Mouse (Mus musculus) hindbrain, embryonic 14.5 days (tissue): ENCODE results near the gene H2-DMb2. TPM values are rescaled to one million over a fixed set of nuclear protein-coding genes. Genes with fewer than 3 reads are reported as not detected.

ENCODE experiments used
- ATAC-seq: fragments of 200-750 bp; cut with Nextera tagmentation; 2 replicates; pipeline ENCODE4 v1.8.0; 2017; ENCODE audit warnings: moderate number of reproducible peaks, mild to moderate bottlenecking, moderate TSS enrichment, moderate library complexity; ENCODE audit not compliant: low FRiP score
- DNase-seq: peaks from one replicate; pipeline ENCODE4 v3.0.0-alpha.2; 2015; ENCODE audit warnings: low spot score
- H3K27ac ChIP-seq: fragments of 300-500 bp; sonication (generic); 2 replicates; pipeline ENCODE4 v1.5.1; 2014; ENCODE audit warnings: mild to moderate bottlenecking, moderate library complexity
- H3K27me3 ChIP-seq: fragments of 300-500 bp; sonication (generic); 2 replicates; pipeline ENCODE4 v1.6.1; 2014; ENCODE audit warnings: mild to moderate bottlenecking, low read length, mixed read lengths; ENCODE audit not compliant: control insufficient read depth, insufficient read depth
- H3K36me3 ChIP-seq: fragments of 300-500 bp; sonication (generic); replicated peaks from 2 replicates; pipeline ENCODE4 v1.6.1; 2014; ENCODE audit not compliant: control insufficient read depth, insufficient read depth
- H3K4me1 ChIP-seq: fragments of 300-500 bp; sonication (generic); replicated peaks from 2 replicates; pipeline ENCODE4 v1.6.1; 2014; ENCODE audit warnings: antibody characterized with exemption, low read length, mixed read lengths; ENCODE audit not compliant: control insufficient read depth, insufficient read depth
- H3K4me2 ChIP-seq: fragments of 300-500 bp; sonication (generic); replicated peaks from 2 replicates; pipeline ENCODE4 v1.6.1; 2014; ENCODE audit warnings: mild to moderate bottlenecking, moderate library complexity
- H3K4me3 ChIP-seq: fragments of 300-500 bp; sonication (generic); replicated peaks from 2 replicates; pipeline ENCODE4 v1.5.1; 2014; ENCODE audit warnings: mild to moderate bottlenecking, low read length
- H3K9ac ChIP-seq: fragments of 300-500 bp; sonication (generic); 2 replicates; pipeline ENCODE4 v1.6.1; 2014
- H3K9me3 ChIP-seq: fragments of 300-500 bp; sonication (generic); 2 replicates; pipeline ENCODE4 v1.6.1; 2016; ENCODE audit warnings: low read length; ENCODE audit not compliant: control insufficient read depth
- WGBS: fragments of 180-500 bp; shearing (Covaris S2); extraction: QIAGEN DNeasy Blood & Tissue Kit; methylation state at CpG from one replicate; pipeline ENCODE4 v1.1.7; 2014; 5-methylcytosine and 5-hydroxymethylcytosine counted together
- polyA plus RNA-seq: library from polyadenylated mRNA; unstranded; fragments of >200 nt; fragmentation: Nextera tagmentation; extraction: Ambion mirVana; gene quantifications from 2 replicates; pipeline ENCODE4 v1.2.1, GENCODE M21; 2014

Gene H2-DMb2
- polyA plus RNA-seq = 0.16 TPM in 1 of 2 replicates, not detected in the other

DNA sequence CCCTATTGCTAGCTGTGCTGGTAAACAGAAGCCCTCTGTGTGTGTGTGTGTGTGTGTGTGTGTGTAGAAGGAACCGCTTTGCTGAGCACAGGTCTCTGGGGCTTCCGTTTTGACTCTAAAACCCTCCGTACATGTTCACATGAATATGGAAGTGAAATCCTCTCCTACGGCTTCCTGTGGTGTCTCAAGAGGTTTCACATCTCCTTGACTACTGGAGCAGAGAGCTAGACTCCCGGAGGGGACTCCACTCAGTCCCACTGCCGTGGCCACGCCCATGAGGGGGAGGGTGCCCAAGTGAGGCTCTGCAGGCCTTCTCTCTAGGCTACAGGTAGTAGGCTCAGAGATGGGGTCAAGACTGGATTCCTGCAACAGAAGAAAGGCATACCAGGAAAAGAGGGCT lies at the start of gene H2-DMb2:
Gene H2-DMb2 (plus strand): TSS at position 275 of the 400 bp plus-strand sequence.
- Histone ChIP-seq H3K27ac (no peak within 1 kb of the TSS), H3K9me3 (no peaks in the 10 kb centered on the region), H3K4me2 (no peak within 1 kb of the TSS), H3K4me1 (peaks cover 10% of the 10 kb centered on the region; the same call in 1 of the 2 replicates), H3K27me3 (peaks cover 35% of the 10 kb centered on the region), H3K4me3 (no peak within 1 kb of the TSS), H3K9ac (no peak within 1 kb of the TSS), H3K36me3 (no peaks in the 10 kb centered on the region)
- DNase-seq (no peak), ATAC-seq (no peak)
- whole genome bisulfite sequencing = 23% methylated on average over 7 of the region's 7 CpGs

DNA sequence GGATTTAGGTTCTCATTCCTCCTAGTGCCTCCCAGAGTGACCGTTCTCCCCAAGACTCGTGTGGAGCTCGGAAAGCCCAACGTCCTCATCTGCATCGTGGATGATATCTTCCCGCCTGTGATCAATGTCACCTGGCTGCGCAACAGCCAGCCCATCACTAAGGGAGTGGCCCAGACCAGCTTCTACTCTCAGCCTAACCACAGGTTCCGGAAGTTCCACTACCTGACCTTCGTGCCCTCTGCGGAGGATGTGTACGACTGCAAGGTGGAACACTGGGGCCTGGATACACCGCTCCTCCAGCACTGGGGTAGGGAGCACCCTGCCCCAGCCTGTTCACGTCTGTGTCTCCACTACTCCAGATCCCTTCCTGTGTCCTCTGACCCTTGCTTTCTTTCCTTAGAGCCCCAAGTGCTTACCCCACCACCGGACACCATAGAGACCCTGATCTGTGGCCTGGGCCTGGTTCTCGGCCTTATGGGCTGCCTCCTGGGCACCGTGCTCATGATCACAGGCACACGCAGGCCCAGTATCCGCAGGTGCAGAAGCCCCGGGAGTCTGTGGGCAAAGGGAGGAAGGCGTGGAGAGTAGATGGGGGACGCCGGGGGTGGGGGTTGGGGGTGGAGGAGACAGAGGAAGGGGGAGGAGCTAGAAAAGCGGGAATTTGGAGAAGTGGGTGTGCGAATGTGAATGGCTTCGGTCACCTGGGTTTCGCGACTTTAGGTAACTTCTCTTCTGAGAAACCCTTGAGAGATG lies 48.6 kb upstream of the H2-DMb2 start:
- WGBS = 87% methylated on average over 27 of the region's 27 CpGs
- H3K27ac ChIP-seq = no peak overlapping the region
- H3K9ac ChIP-seq = no peak overlapping the region
- no peaks in the 10 kb centered on the region for H3K27me3 ChIP-seq
- no peaks in the 10 kb centered on the region for H3K36me3 ChIP-seq
- no peak overlapping the region for H3K4me3 ChIP-seq
- H3K9me3 ChIP-seq = no peaks in the 10 kb centered on the region
- ATAC-seq (no peak), DNase-seq (no peak)
- H3K4me2 ChIP-seq = no peak overlapping the region
- no peaks in the 10 kb centered on the region for H3K4me1 ChIP-seq

DNA sequence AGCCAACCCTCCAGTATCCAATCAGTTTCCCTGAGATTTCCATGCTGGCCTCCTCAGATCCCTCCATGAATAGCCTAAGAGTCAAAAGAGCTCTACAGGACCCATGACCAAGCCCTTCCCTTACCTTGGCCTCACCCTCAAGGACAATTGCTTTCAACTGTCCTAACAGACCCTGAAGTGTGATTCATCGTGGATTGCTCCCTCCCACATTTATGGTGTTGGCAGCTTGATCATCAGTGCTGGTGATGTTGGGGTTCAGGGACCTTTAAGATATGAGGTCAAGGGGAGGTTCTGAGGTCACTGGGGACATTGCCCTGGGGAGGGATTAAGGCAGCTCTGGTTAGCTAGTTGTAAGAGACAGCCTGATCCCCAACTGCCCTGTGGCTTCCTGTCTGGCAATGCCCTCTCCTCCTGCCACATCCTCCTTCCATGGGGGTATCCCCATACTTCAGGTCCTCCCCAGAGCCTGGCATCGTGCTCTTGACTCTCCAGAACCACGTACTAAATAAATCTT lies 46.6 kb upstream of the H2-DMb2 start:
- no peaks in the 10 kb centered on the region for H3K9me3 ChIP-seq
- 77% methylated on average over 3 of the region's 3 CpGs for WGBS
- H3K27me3 ChIP-seq = no peaks in the 10 kb centered on the region
- H3K4me2 ChIP-seq = no peak overlapping the region
- DNase-seq (no peak), ATAC-seq (no peak)
- H3K9ac ChIP-seq = no peak overlapping the region
- no peak overlapping the region for H3K4me3 ChIP-seq
- H3K36me3 ChIP-seq = no peaks in the 10 kb centered on the region
- no peaks in the 10 kb centered on the region for H3K4me1 ChIP-seq
- no peak overlapping the region for H3K27ac ChIP-seq

DNA sequence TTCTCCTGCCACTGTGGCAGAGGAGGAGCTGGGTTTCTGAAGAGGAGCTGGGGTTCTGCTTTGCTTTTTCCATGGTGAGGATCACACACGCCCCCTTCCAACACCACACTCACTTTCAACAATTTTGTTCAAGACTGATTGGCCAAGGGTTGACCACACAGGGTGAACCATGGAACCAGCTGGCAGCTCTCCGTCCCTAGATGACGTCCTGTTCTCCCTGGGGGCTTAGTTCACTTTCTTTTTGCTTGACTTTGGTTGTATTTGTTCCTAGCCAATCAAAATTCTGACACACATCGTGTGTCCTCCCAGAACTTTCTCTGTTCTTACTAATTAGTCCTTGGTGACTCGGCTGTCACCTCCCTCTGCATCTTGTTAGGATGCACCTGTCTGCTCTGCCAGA lies 45.8 kb upstream of the H2-DMb2 start:
- Histone ChIP-seq H3K4me2 (no peak overlapping the region), H3K9ac (no peak overlapping the region), H3K4me3 (no peak overlapping the region), H3K27ac (no peak overlapping the region), H3K9me3 (no peaks in the 10 kb centered on the region), H3K36me3 (no peaks in the 10 kb centered on the region), H3K27me3 (no peaks in the 10 kb centered on the region), H3K4me1 (no peaks in the 10 kb centered on the region)
- 70% methylated on average over 5 of the region's 5 CpGs for WGBS
- DNase-seq (no peak), ATAC-seq (no peak)

DNA sequence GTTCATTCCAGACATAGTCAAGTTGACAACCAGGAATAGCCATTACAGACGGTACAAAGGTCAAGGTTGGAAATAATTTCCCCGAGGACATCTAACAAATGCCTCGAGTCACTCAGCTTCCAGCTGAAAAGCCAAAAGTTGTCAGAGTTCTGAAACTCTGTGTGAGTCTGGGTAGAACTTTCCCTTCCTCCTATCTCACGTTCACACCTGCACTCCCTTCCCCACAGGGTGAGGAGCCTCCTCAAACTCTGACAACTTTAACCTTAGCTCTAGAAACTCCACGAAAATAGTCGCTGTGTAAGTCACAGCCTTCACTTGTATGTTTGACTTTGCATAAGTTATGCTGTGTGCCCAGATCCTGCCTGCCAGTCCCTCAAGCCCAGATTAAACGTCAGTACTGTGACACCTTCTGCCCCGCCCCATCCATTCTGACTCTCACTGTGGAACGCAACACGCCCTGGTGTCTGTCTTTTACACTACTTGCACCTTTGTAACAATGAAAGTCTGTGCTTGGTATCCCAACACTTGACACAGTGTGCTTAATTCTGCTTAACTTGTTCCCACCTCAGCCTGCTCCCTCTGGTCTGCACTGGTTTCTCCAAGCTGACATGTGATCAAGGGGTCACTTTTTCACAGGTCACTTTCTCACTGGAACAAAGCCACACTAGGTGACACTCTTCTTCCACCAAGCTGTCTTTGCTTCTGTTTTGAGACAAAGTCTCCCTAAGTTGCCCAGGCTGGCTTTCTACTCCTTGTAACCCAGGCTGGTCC lies 44.2 kb upstream of the H2-DMb2 start:
- DNase-seq = no peak
- Histone ChIP-seq H3K9me3 (no peaks in the 10 kb centered on the region), H3K4me2 (no peak overlapping the region), H3K9ac (no peak overlapping the region), H3K27ac (no peak overlapping the region), H3K4me1 (no peaks in the 10 kb centered on the region), H3K4me3 (no peak overlapping the region), H3K36me3 (no peaks in the 10 kb centered on the region), H3K27me3 (no peaks in the 10 kb centered on the region)
- no peak for ATAC-seq
- 63% methylated on average over 10 of the region's 10 CpGs for WGBS

DNA sequence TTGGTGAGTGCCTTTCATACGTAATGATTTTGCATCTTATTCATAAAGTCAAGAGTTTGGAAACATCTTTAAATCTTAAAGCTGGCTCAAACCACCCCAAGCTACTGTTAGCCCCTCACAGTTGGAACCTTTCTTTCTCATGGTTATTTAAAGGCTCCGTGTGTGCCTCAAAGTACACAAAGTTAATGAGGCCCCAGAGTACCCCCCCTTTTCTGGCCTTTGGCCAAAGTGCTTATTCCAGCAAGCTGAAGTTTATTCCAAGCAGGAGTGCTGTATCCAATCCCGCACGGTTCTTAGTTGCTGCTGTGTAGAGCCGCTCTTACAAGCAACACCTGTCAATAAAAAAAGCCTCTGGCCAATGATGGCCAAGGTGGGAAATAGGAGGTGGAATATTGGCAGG lies 43.6 kb upstream of the H2-DMb2 start:
- H3K9ac ChIP-seq = no peak overlapping the region
- H3K36me3 ChIP-seq = no peaks in the 10 kb centered on the region
- H3K4me3 ChIP-seq = no peak overlapping the region
- no peaks in the 10 kb centered on the region for H3K27me3 ChIP-seq
- H3K9me3 ChIP-seq = no peaks in the 10 kb centered on the region
- no peaks in the 10 kb centered on the region for H3K4me1 ChIP-seq
- 62% methylated on average over 5 of the region's 5 CpGs for WGBS
- ATAC-seq = no peak
- no peak overlapping the region for H3K4me2 ChIP-seq
- H3K27ac ChIP-seq = no peak overlapping the region
- no peak for DNase-seq

DNA sequence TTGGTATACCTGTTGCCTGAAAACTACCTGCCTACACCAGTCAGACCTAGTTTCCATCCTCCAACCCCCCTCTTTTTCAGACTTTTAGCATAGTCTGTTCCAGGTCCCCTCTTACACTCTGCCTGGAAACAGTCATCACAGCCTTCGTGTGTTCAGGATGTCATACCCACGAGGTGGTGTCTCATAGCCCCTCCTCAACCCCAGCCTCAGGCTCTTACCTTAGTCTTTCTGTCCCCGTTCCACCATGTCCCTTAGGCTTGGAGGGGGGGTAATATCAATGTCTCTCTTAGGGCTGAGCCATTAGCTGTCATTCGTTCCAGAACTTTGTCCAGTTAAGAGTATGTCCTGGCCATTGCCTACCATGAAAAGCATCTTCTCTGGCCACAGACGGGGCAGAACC lies 41.9 kb upstream of the H2-DMb2 start:
- no peak overlapping the region for H3K4me2 ChIP-seq
- ATAC-seq (no peak), DNase-seq (no peak)
- no peak overlapping the region for H3K27ac ChIP-seq
- 37% methylated on average over 5 of the region's 5 CpGs for WGBS
- peaks cover 4% of the 10 kb centered on the region; the same call in 1 of the 2 replicates for H3K9me3 ChIP-seq
- H3K36me3 ChIP-seq = no peaks in the 10 kb centered on the region
- no peak overlapping the region for H3K9ac ChIP-seq
- no peak overlapping the region for H3K4me3 ChIP-seq
- H3K4me1 ChIP-seq = no peaks in the 10 kb centered on the region
- H3K27me3 ChIP-seq = no peaks in the 10 kb centered on the region

DNA sequence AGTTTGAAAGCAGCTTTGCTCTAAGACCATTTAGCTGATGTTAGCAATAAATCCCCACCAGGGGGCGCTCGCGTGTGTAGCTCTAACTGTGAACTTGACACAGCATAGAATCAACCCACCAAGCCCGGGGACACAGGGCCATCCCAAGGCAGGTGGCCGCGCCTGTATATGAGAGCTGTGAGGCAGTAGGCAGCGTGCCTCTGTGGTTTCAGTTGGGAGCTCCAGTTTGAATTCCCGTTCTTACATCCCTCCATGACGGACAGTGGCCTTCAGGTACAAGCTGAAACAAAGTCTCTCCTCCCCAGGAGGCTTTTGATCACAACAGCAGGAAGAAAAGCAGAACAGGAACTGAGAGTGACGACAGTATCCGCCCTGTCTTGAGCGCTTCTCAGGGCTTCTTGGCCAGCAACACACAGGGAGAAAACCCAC lies 41.5 kb upstream of the H2-DMb2 start:
- Histone ChIP-seq H3K4me1 (no peaks in the 10 kb centered on the region), H3K27me3 (no peaks in the 10 kb centered on the region), H3K9me3 (peaks cover 4% of the 10 kb centered on the region; the same call in 1 of the 2 replicates), H3K27ac (no peak overlapping the region), H3K4me2 (peak overlapping the region; percentile 37), H3K4me3 (no peak overlapping the region), H3K9ac (no peak overlapping the region), H3K36me3 (no peaks in the 10 kb centered on the region)
- DNase-seq (peak; percentile 97), ATAC-seq (peak; percentile 64; the same call in 1 of the 2 replicates)
- whole genome bisulfite sequencing = 9% methylated on average over 12 of the region's 12 CpGs

DNA sequence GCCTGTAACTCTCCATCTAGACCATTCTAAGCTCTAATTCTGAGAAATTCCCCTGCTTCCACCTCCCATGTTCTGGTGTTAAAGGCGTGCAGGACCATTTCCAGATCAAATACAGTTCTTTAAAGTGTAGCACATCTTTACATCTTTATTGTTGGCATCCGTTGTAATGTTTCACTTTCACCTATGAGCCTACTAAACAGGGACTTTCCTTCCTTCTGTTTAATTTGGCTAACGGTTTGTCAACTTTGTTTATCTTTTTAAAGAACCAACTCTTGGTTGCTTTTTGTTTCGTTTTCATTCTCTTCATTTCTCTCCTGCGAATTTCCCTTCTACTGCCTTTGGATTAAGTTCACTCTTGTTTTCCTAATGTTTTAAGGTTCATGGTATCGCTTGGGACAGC lies 40.3 kb upstream of the H2-DMb2 start:
- Histone ChIP-seq H3K9me3 (peaks cover 4% of the 10 kb centered on the region; the same call in 1 of the 2 replicates), H3K27ac (no peak overlapping the region), H3K9ac (no peak overlapping the region), H3K4me3 (no peak overlapping the region), H3K4me1 (no peaks in the 10 kb centered on the region), H3K27me3 (no peaks in the 10 kb centered on the region), H3K4me2 (no peak overlapping the region), H3K36me3 (no peaks in the 10 kb centered on the region)
- no peak for DNase-seq
- WGBS = 86% methylated on average over 6 of the region's 6 CpGs
- ATAC-seq = no peak
